Mouse (Mus musculus): Measurements from ENCODE around the gene Med15.

- TF ChIP-seq CTCF (IDR thresholded peaks at IDR 0.05; ENCODE audit: borderline replicate concordance, insufficient read depth, low read length) = no peak
- no peak for TF ChIP-seq POLR2A (IDR thresholded peaks at IDR 0.05; ENCODE audit: low read depth, low read length)
Measured at GRCm38 (mm10) chr16:17768834-17769233, 36.1 kb upstream of the Med15 start.
